Mouse (Mus musculus): ENCODE measurements around the gene Nfkbil1. TPM values are rescaled to one million over a fixed set of nuclear protein-coding genes. Genes with fewer than 3 reads are reported as not detected.

Nfkbil1 gene
- total and polyA plus RNA-seq, 2 experiments from 2014 or later = 6.7 to 33.4 TPM

GRCm38 (mm10) chr17:35194844-35195630 lies 40.6 kb downstream of the Nfkbil1 start:
- peak overlapping the region; percentile 30; the same call in 1 of the 2 replicates for H3K9ac ChIP-seq (replicated peaks; ENCODE audit: low read depth, low read length)
- no peak for DNase-seq (ENCODE audit: low spot score)

DNA sequence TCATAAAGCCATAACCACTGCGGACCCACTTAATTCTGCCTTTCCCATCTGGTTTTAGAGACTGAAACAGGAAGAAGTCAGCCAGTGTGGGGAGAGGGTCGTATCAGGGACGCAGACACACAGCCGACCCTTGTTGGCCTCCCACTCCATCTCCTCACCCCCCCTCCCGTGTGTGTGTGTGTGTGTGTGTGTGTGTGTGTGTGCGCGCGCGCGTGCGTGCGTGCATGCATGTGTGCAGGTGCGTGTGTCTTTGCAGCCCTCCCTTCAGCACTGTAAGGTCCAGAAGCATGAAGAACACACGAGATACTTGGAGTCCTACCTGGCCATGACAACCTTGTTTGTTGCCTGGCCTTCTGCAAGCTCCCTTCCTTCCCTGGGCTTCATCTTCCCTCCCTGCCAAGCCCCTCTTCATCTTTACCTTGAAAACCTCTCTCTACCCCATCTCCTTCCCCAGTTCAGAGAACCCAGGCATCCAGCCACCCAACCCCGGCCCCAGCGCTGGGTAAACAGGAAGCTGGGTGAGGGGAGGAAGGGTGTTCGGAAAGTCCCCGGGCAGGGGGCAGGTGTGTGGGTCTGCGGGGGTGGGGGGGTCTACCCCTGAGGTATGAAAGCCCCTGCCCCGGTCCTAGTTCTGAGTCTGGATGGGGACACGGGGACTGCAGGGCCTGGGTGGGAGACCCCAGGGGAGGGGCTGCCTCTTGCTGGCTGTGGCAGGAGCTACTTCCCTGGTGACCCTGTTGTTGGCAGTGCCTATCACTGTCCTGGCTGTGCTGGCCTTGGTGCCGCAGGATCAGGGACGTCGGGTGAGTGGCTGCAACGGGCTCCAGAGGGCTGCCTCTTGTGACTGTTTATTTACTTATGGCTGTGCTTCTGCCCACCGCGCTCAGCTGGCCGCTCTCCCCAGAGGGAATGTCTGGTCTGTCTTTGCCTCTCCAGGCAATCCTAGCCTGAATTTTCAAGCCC lies 41.4 kb downstream of the Nfkbil1 start, which contains the start of gene Ltb:
Gene Ltb (plus strand): TSS at position 559 of the 963 bp plus-strand sequence.
- Histone ChIP-seq H3K9ac (replicated peaks; ENCODE audit: low read depth, low read length) (peak within 1 kb of the TSS; percentile 30; the same call in 1 of the 2 replicates), H3K4me1 (ENCODE audit: control insufficient read depth, insufficient read depth) (peaks cover 5% of the 10 kb centered on the region), H3K9me3 (replicated peaks; ENCODE audit: control insufficient read depth, low read length) (no peaks in the 10 kb centered on the region), H3K36me3 (replicated peaks; ENCODE audit: control insufficient read depth, insufficient read depth, low read length) (no peaks in the 10 kb centered on the region), H3K27ac (ENCODE audit: low read depth) (peak within 1 kb of the TSS; percentile 31; the same call in 1 of the 2 replicates), H3K27me3 (ENCODE audit: control insufficient read depth, insufficient read depth, low read length) (peaks cover 47% of the 10 kb centered on the region), H3K4me2 (ENCODE audit: low read depth, low read length) (peak within 1 kb of the TSS; percentile 66), H3K4me3 (ENCODE audit: low read depth, low read length) (peak within 1 kb of the TSS; percentile 47; the same call in 1 of the 2 replicates)
- TF ChIP-seq CTCF (IDR thresholded peaks at IDR 0.05; ENCODE audit: low read depth) = no peak
- no peak for TF ChIP-seq EP300 (IDR thresholded peaks at IDR 0.05; ENCODE audit: low read depth)
- no peak for DNase-seq (ENCODE audit: low spot score)
- WGBS = 50% methylated on average over 28 of the region's 28 CpGs
- ATAC-seq (ENCODE audit: insufficient read depth, low read depth) = no peak

More at GRCm38 (mm10) chr17:35194844-35195630, 40.6 kb downstream of the Nfkbil1 start:
- Histone ChIP-seq H3K27ac (ENCODE audit: low read depth) (peak overlapping the region; percentile 16; the same call in 1 of the 2 replicates), H3K4me3 (ENCODE audit: low read depth, low read length) (peak overlapping the region; percentile 47), H3K27me3 (ENCODE audit: control insufficient read depth, insufficient read depth, low read length) (peaks cover 53% of the 10 kb centered on the region), H3K36me3 (replicated peaks; ENCODE audit: control insufficient read depth, insufficient read depth, low read length) (no peaks in the 10 kb centered on the region), H3K4me1 (ENCODE audit: control insufficient read depth, insufficient read depth) (peaks cover 5% of the 10 kb centered on the region), H3K4me2 (ENCODE audit: low read depth, low read length) (peak overlapping the region; percentile 66), H3K9me3 (replicated peaks; ENCODE audit: control insufficient read depth, low read length) (no peaks in the 10 kb centered on the region)
- 36% methylated on average over 19 of the region's 19 CpGs for WGBS
- ATAC-seq (ENCODE audit: insufficient read depth, low read depth) = peak; percentile 9; the same call in 1 of the 2 replicates
- TF ChIP-seq EP300 (IDR thresholded peaks at IDR 0.05; ENCODE audit: low read depth) = no peak
- TF ChIP-seq CTCF (IDR thresholded peaks at IDR 0.05; ENCODE audit: low read depth) = no peak

- Histone ChIP-seq H3K9ac (replicated peaks; ENCODE audit: low read depth, low read length) (no peak overlapping the region), H3K36me3 (replicated peaks; ENCODE audit: control insufficient read depth, insufficient read depth, low read length) (no peaks in the 10 kb centered on the region), H3K27ac (ENCODE audit: low read depth) (no peak overlapping the region), H3K9me3 (replicated peaks; ENCODE audit: control insufficient read depth, low read length) (no peaks in the 10 kb centered on the region), H3K27me3 (ENCODE audit: control insufficient read depth, insufficient read depth, low read length) (peaks cover 42% of the 10 kb centered on the region), H3K4me1 (ENCODE audit: control insufficient read depth, insufficient read depth) (peaks cover 5% of the 10 kb centered on the region), H3K4me3 (ENCODE audit: low read depth, low read length) (no peak overlapping the region), H3K4me2 (ENCODE audit: low read depth, low read length) (no peak overlapping the region)
- ATAC-seq (ENCODE audit: insufficient read depth, low read depth) (no peak), DNase-seq (ENCODE audit: low spot score) (no peak)
- TF ChIP-seq EP300 (IDR thresholded peaks at IDR 0.05; ENCODE audit: low read depth) (no peak), CTCF (IDR thresholded peaks at IDR 0.05; ENCODE audit: low read depth) (no peak)
- WGBS = 77% methylated on average over 5 of the region's 5 CpGs
These were observed 42.7 kb downstream of the Nfkbil1 start for GRCm38 (mm10) chr17:35192924-35193323.

GRCm38 (mm10) chr17:35191723-35192122 lies 43.9 kb downstream of the Nfkbil1 start:
- no peak overlapping the region for H3K9ac ChIP-seq (replicated peaks; ENCODE audit: low read depth, low read length)
- H3K4me2 ChIP-seq (ENCODE audit: low read depth, low read length) = no peak overlapping the region
- H3K4me1 ChIP-seq (ENCODE audit: control insufficient read depth, insufficient read depth) = peaks cover 5% of the 10 kb centered on the region
- TF ChIP-seq CTCF (IDR thresholded peaks at IDR 0.05; ENCODE audit: low read depth) (no peak), EP300 (IDR thresholded peaks at IDR 0.05; ENCODE audit: low read depth) (no peak)
- no peak overlapping the region for H3K27ac ChIP-seq (ENCODE audit: low read depth)
- no peak overlapping the region for H3K4me3 ChIP-seq (ENCODE audit: low read depth, low read length)
- no peaks in the 10 kb centered on the region for H3K36me3 ChIP-seq (replicated peaks; ENCODE audit: control insufficient read depth, insufficient read depth, low read length)
- WGBS = 59% methylated on average over 2 of the region's 2 CpGs
- DNase-seq (ENCODE audit: low spot score) (no peak), ATAC-seq (ENCODE audit: insufficient read depth, low read depth) (no peak)
- H3K9me3 ChIP-seq (replicated peaks; ENCODE audit: control insufficient read depth, low read length) = no peaks in the 10 kb centered on the region
- H3K27me3 ChIP-seq (ENCODE audit: control insufficient read depth, insufficient read depth, low read length) = peaks cover 37% of the 10 kb centered on the region

GRCm38 (mm10) chr17:35190096-35190495 lies 45.5 kb downstream of the Nfkbil1 start:
- WGBS = 57% methylated on average over 4 of the region's 4 CpGs
- Histone ChIP-seq H3K36me3 (replicated peaks; ENCODE audit: control insufficient read depth, insufficient read depth, low read length) (no peaks in the 10 kb centered on the region), H3K4me1 (ENCODE audit: control insufficient read depth, insufficient read depth) (peaks cover 5% of the 10 kb centered on the region), H3K4me2 (ENCODE audit: low read depth, low read length) (no peak overlapping the region), H3K27ac (ENCODE audit: low read depth) (peak overlapping the region; percentile 12; the same call in 1 of the 2 replicates), H3K9ac (replicated peaks; ENCODE audit: low read depth, low read length) (no peak overlapping the region), H3K4me3 (ENCODE audit: low read depth, low read length) (no peak overlapping the region), H3K27me3 (ENCODE audit: control insufficient read depth, insufficient read depth, low read length) (peaks cover 21% of the 10 kb centered on the region), H3K9me3 (replicated peaks; ENCODE audit: control insufficient read depth, low read length) (no peaks in the 10 kb centered on the region)
- ATAC-seq (ENCODE audit: insufficient read depth, low read depth) (no peak), DNase-seq (ENCODE audit: low spot score) (no peak)
- no peak for TF ChIP-seq CTCF (IDR thresholded peaks at IDR 0.05; ENCODE audit: low read depth)
- TF ChIP-seq EP300 (IDR thresholded peaks at IDR 0.05; ENCODE audit: low read depth) = no peak
